Mouse (Mus musculus) myocyte (in vitro differentiated cells): ENCODE data around the gene Cog5. TPM values are rescaled to one million over a fixed set of nuclear protein-coding genes. Genes with fewer than 3 reads are reported as not detected.

ENCODE experiments used
- H3K27me3 ChIP-seq: one replicate; pipeline ENCODE4 v1.6.1; 2011; ENCODE audit not compliant: control insufficient read depth, insufficient read depth, insufficient read length
- H3K36me3 ChIP-seq: one replicate; pipeline ENCODE4 v1.6.1; 2011; ENCODE audit not compliant: control insufficient read depth, insufficient read depth
- H3K4me2 ChIP-seq: one replicate; pipeline ENCODE4 v1.6.1; 2011; ENCODE audit warnings: low read depth, control low read depth
- H3K4me3 ChIP-seq: one replicate; pipeline ENCODE4 v1.5.1; 2011; ENCODE audit warnings: mild to moderate bottlenecking, control low read depth, moderate library complexity
- H3K79me2 ChIP-seq: one replicate; pipeline ENCODE4 v1.6.1; 2011; ENCODE audit not compliant: control insufficient read depth, insufficient read depth
- H3ac ChIP-seq: one replicate; pipeline ENCODE4 v1.6.1; 2011; ENCODE audit not compliant: control insufficient read depth, insufficient read length
- CEBPB ChIP-seq: IDR thresholded peaks from 2 replicates; pipeline ENCODE4 v1.6.1; 2011; ENCODE audit warnings: mild to moderate bottlenecking, moderate library complexity; ENCODE audit not compliant: poor library complexity, insufficient read depth, severe bottlenecking
- E2F4 ChIP-seq: IDR thresholded peaks from one replicate; pipeline ENCODE4 v1.6.1; 2011; ENCODE audit warnings: mild to moderate bottlenecking, control low read depth, moderate library complexity; ENCODE audit not compliant: insufficient read depth
- MAX ChIP-seq: IDR thresholded peaks from one replicate; pipeline ENCODE4 v1.6.1; 2011; ENCODE audit warnings: low read depth, mild to moderate bottlenecking, control low read depth
- MYOD1 ChIP-seq, 3 experiments: IDR thresholded peaks; one replicate each; pipeline ENCODE4 v1.6.1; 2011; ENCODE audit warnings: control low read depth in 2 of 3, low read depth in 2 of 3, mild to moderate bottlenecking in 2 of 3, moderate library complexity in 1 of 3; ENCODE audit not compliant: insufficient read length in 2 of 3, control insufficient read depth in 1 of 3
- MYOG ChIP-seq, 3 experiments: IDR thresholded peaks; one replicate each; pipeline ENCODE4 v1.6.1; 2011; ENCODE audit warnings: control low read depth in 2 of 3, low read depth in 2 of 3, mild to moderate bottlenecking in 2 of 3; ENCODE audit not compliant: insufficient read length in 2 of 3, control insufficient read depth in 1 of 3, insufficient read depth in 1 of 3
- POLR2A ChIP-seq: IDR thresholded peaks from one replicate; pipeline ENCODE4 v1.6.1; 2011; ENCODE audit warnings: low read depth, mild to moderate bottlenecking, control low read depth, moderate library complexity; ENCODE audit not compliant: insufficient read length
- POLR2AphosphoS2 ChIP-seq: IDR thresholded peaks from one replicate; pipeline ENCODE4 v1.6.1; 2011; ENCODE audit warnings: low read depth, control low read depth; ENCODE audit not compliant: insufficient read length
- REST ChIP-seq: IDR thresholded peaks from one replicate; pipeline ENCODE4 v1.6.1; 2011; ENCODE audit warnings: mild to moderate bottlenecking, control low read depth, moderate library complexity; ENCODE audit not compliant: insufficient read depth, insufficient read length
- SRF ChIP-seq: IDR thresholded peaks from one replicate; pipeline ENCODE4 v1.6.1; 2011; ENCODE audit warnings: low read depth; ENCODE audit not compliant: control insufficient read depth, insufficient read length
- TCF12 ChIP-seq: IDR thresholded peaks from one replicate; pipeline ENCODE4 v1.6.1; 2011; ENCODE audit warnings: mild to moderate bottlenecking, control low read depth; ENCODE audit not compliant: poor library complexity, insufficient read depth, severe bottlenecking
- TCF3 ChIP-seq: IDR thresholded peaks from one replicate; pipeline ENCODE4 v1.6.1; 2011; ENCODE audit warnings: low read depth, control low read depth; ENCODE audit not compliant: insufficient read length
- USF1 ChIP-seq: IDR thresholded peaks from one replicate; pipeline ENCODE4 v1.6.1; 2011; ENCODE audit warnings: low read depth, mild to moderate bottlenecking, control low read depth, moderate library complexity
- polyA plus RNA-seq: library from polyadenylated mRNA; unstranded; fragments of >200 nt; fragmentation: generic; extraction: Trizol; gene quantifications from one replicate; pipeline ENCODE4 v1.2.1, GENCODE M21; 2012; ENCODE audit warnings: missing spikeins

The Cog5 gene
- polyA plus RNA-seq, 1 experiment = 10.2 TPM

- Histone ChIP-seq H3K4me3 (no peak overlapping the region), H3K36me3 (peaks cover 4% of the 10 kb centered on the region), H3K79me2 (no peaks in the 10 kb centered on the region), H3ac (no peak overlapping the region), H3K27me3 (no peaks in the 10 kb centered on the region), H3K4me2 (no peak overlapping the region)
- TF ChIP-seq MYOG (IDR thresholded peaks at IDR 0.05; ENCODE audit: control insufficient read depth in 1 of 3, insufficient read depth in 1 of 3, insufficient read length in 2 of 3, low read depth in 2 of 3) (no peak), MYOD1 (IDR thresholded peaks at IDR 0.05; ENCODE audit: control insufficient read depth in 1 of 3, insufficient read length in 2 of 3, low read depth in 2 of 3) (no peak), MAX (no peak), USF1 (no peak), POLR2A (no peak), TCF3 (no peak), POLR2AphosphoS2 (no peak), REST (no peak), CEBPB (no peak), E2F4 (no peak)
These were observed 164.9 kb downstream of the Cog5 start for GRCm38 (mm10) chr12:31819520-31819919.

GRCm38 (mm10) chr12:31823671-31824070 is 169.0 kb downstream of the Cog5 start:
- no peak overlapping the region for H3K4me3 ChIP-seq
- H3K4me2 ChIP-seq = no peak overlapping the region
- no peak overlapping the region for H3ac ChIP-seq
- H3K36me3 ChIP-seq = peaks cover 4% of the 10 kb centered on the region
- no peak for TF ChIP-seq REST
- no peak for TF ChIP-seq MYOD1 (IDR thresholded peaks at IDR 0.05; ENCODE audit: control insufficient read depth in 1 of 3, insufficient read length in 2 of 3, low read depth in 2 of 3)
- no peak for TF ChIP-seq SRF
- no peak for TF ChIP-seq POLR2AphosphoS2
- no peak for TF ChIP-seq TCF3
- H3K27me3 ChIP-seq = no peaks in the 10 kb centered on the region
- H3K79me2 ChIP-seq = no peaks in the 10 kb centered on the region

- peaks cover 4% of the 10 kb centered on the region for H3K36me3 ChIP-seq
- no peaks in the 10 kb centered on the region for H3K79me2 ChIP-seq
- no peak for TF ChIP-seq POLR2AphosphoS2
- TF ChIP-seq USF1 = no peak
- no peak for TF ChIP-seq TCF12
- TF ChIP-seq CEBPB = no peak
- H3K27me3 ChIP-seq = no peaks in the 10 kb centered on the region
- no peak overlapping the region for H3ac ChIP-seq
- H3K4me2 ChIP-seq = no peak overlapping the region
- H3K4me3 ChIP-seq = no peak overlapping the region
These were observed 170.2 kb downstream of the Cog5 start for GRCm38 (mm10) chr12:31824831-31825230.

- Histone ChIP-seq H3K27me3 (no peaks in the 10 kb centered on the region), H3K4me2 (no peak overlapping the region), H3K79me2 (no peaks in the 10 kb centered on the region), H3K36me3 (peaks cover 4% of the 10 kb centered on the region), H3ac (no peak overlapping the region), H3K4me3 (no peak overlapping the region)
- TF ChIP-seq POLR2AphosphoS2 (no peak), MYOD1 (IDR thresholded peaks at IDR 0.05; ENCODE audit: control insufficient read depth in 1 of 3, insufficient read length in 2 of 3, low read depth in 2 of 3) (no peak), USF1 (no peak), REST (no peak), SRF (no peak)
These were observed 171.2 kb downstream of the Cog5 start for GRCm38 (mm10) chr12:31825821-31826220.

DNA sequence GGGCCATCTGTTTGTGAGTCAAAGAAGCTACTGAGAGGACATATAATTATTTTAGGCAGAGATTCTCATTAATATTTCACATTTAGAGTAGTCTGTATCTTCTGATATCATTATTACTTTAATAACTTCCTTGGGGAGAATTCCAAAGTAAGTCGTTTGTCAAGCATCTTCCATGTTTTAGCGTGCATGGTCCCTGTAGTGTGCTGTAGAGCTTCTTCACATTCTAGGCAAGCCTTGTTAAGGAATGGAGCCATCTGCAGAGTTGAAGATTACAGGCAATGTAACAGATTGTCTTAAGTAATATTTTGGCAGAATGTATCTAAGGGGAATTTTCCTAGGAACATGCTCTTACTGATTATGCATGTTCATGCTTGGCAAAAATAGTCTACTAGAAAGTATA is 171.8 kb downstream of the Cog5 start:
- peaks cover 1% of the 10 kb centered on the region for H3K36me3 ChIP-seq
- TF ChIP-seq TCF3 = no peak
- TF ChIP-seq REST = no peak
- no peak for TF ChIP-seq MYOD1 (IDR thresholded peaks at IDR 0.05; ENCODE audit: control insufficient read depth in 1 of 3, insufficient read length in 2 of 3, low read depth in 2 of 3)
- no peak for TF ChIP-seq POLR2AphosphoS2
- TF ChIP-seq MAX = no peak
- TF ChIP-seq CEBPB = no peak
- TF ChIP-seq SRF = no peak
- no peak for TF ChIP-seq MYOG (IDR thresholded peaks at IDR 0.05; ENCODE audit: control insufficient read depth in 1 of 3, insufficient read depth in 1 of 3, insufficient read length in 2 of 3, low read depth in 2 of 3)
- no peaks in the 10 kb centered on the region for H3K27me3 ChIP-seq

More for the DNA sequence above, 171.8 kb downstream of the Cog5 start:
- Histone ChIP-seq H3ac (no peak overlapping the region), H3K4me2 (no peak overlapping the region), H3K79me2 (no peaks in the 10 kb centered on the region), H3K4me3 (no peak overlapping the region)
